Mouse (Mus musculus): ENCODE data around the gene Lsm10. TPM values are rescaled to one million over a fixed set of nuclear protein-coding genes. Genes with fewer than 3 reads are reported as not detected.

The Lsm10 gene
- polyA plus RNA-seq, 1 experiment from 2014 or later, result 30.7 TPM

DNA sequence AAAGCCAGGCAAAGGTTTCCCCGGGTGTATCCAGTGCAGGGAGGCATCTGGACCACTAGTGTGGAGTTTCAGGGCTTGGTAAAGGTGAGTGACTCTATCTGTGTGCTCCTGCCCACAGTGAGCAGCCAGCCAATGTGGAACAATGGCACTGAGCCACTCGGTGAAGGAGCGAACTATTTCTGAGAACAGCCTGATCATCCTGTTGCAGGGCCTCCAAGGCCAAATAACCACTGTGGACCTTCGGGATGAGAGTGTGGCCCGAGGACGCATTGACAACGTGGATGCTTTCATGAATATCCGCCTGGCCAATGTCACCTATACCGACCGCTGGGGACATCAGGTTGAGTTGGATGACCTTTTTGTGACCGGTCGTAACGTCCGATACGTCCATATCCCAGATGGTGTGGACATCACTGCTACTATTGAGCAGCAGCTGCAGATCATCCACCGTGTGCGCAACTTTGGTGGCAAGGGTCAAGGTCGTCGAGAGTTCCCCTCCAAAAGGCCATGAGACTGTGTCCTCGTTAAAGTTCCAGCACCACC lies 1.4 kb downstream of the Lsm10 start:
- CTCF ChIA-PET, result no interaction called here
- no peak for TF ChIP-seq CTCF (IDR thresholded peaks at IDR 0.05)
- H3K27me3 ChIP-seq, result no peaks in the 10 kb centered on the region
- in situ Hi-C loops (cut with MboI; ENCODE audit: low pct_unique_long_range_greater_than_20kb), result no loop called here
- POLR2A ChIA-PET, result interaction anchor here (1.0 to 2.3 kb wide), 2 partner anchors 12 to 14 kb away, joined by 3 to 7 read pairs; no protein-coding TSS in a partner anchor
- DNase-seq (ENCODE audit: low read depth, low spot score), result no peak
- ATAC-seq, result no peak

DNA sequence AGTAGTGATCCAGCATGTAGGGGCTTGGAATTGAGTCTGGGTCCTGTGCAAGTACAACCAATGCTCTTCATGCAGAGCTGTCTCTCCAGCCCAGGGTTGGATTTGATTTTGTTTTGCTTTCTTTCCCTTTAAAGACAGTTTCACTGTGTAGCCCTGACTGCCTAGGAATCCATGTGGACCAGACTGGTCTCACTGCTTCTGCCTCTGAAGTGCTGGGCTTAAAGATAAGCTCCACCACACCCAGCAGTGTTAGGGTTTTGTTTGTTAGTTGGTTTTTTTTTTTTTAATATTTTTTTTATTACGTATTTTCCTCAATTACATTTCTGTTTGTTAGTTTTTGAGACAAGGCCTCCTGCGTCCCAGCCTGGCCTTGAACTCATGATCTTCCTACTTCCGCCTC lies 2.9 kb downstream of the Lsm10 start:
- DNase-seq (ENCODE audit: low read depth, low spot score) (no peak), ATAC-seq (no peak)
- ChIA-PET CTCF (interaction anchor here (2.1 kb wide), 1 partner anchor 35 kb away, joined by 4 read pairs; no protein-coding TSS in a partner anchor), POLR2A (no interaction called here)
- in situ Hi-C loops (cut with MboI; ENCODE audit: low pct_unique_long_range_greater_than_20kb), result no loop called here
- TF ChIP-seq CTCF (IDR thresholded peaks at IDR 0.05), result no peak
- no peaks in the 10 kb centered on the region for H3K27me3 ChIP-seq

DNA sequence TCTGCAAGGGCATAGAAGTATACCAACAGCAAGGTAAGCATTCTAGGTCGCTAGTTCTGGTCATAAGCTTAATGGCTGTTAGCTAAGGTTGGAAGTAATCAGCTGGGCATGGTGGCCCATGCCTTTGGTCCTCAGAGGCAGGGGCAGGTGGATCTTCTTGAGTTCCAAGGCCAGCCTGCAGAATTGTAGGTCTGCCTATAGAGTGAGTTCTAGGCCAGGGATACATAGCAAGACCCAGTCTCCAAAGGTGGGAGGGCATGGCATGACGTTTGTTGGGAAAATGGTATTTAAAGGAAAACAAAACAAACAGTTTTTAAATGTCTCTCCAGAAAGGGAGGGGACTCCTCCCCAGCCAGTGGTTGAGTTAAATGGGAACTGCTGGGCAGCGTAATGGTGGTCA lies 4.3 kb downstream of the Lsm10 start:
- H3K27me3 ChIP-seq, result no peaks in the 10 kb centered on the region
- ChIA-PET CTCF (interaction anchor here (1.1 kb wide), 1 partner anchor 12 kb away, joined by 3 read pairs; no protein-coding TSS in a partner anchor), POLR2A (no interaction called here)
- no peak for ATAC-seq
- no peak for TF ChIP-seq CTCF (IDR thresholded peaks at IDR 0.05)
- in situ Hi-C loops (cut with MboI; ENCODE audit: low pct_unique_long_range_greater_than_20kb), result no loop called here
- no peak for DNase-seq (ENCODE audit: low read depth, low spot score)

DNA sequence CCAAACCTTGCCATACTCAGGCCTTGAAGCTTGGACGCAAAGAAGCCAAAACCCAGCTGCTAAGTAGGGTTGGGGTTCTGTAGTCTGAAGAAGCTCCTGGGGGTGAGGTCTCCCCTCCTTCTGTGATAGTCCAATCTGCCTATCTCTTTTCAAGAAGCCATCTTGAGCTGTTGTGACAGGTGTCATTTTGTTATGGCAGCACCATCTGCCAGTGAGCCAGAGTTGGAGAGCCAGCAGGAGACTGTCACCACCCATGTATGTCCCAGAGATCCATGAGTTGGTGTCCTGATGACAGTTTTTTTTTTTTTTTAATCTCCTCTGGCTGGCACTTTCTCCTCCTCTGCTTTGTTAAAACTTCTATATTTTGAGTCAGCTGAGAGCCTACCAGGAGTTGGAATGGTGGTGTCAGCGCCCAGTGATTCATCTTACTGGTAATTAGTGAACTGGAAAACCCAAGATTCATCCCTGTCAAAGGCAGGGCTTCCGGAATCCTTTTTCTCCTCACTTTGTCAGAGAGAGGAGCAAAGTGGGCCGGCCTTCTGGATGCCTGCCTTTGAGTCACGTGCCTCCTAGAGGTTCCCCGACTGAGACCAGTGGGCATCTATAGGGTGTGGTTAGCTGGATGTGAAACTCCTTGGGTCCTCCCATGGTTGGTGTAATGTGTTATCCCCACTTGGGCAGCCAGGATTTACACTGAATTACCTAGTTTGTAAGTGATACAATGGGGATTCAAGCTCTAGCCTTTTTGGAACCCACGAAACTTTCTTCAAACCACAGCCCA lies 5.8 kb downstream of the Lsm10 start:
- no peaks in the 10 kb centered on the region for H3K27me3 ChIP-seq
- TF ChIP-seq CTCF (IDR thresholded peaks at IDR 0.05), result no peak
- DNase-seq (ENCODE audit: low read depth, low spot score) (no peak), ATAC-seq (peak; percentile 56)
- CTCF ChIA-PET, result interaction anchor here (1.1 to 1.7 kb wide), 4 partner anchors 10 to 29 kb away, joined by 3 to 5 read pairs (median 3); no protein-coding TSS in a partner anchor
- in situ Hi-C loops (cut with MboI; ENCODE audit: low pct_unique_long_range_greater_than_20kb), result no loop called here
- POLR2A ChIA-PET, result interaction anchor here (0.6 to 5.2 kb wide), 3 partner anchors 11 to 29 kb away, joined by 3 to 20 read pairs (median 5); no protein-coding TSS in a partner anchor

DNA sequence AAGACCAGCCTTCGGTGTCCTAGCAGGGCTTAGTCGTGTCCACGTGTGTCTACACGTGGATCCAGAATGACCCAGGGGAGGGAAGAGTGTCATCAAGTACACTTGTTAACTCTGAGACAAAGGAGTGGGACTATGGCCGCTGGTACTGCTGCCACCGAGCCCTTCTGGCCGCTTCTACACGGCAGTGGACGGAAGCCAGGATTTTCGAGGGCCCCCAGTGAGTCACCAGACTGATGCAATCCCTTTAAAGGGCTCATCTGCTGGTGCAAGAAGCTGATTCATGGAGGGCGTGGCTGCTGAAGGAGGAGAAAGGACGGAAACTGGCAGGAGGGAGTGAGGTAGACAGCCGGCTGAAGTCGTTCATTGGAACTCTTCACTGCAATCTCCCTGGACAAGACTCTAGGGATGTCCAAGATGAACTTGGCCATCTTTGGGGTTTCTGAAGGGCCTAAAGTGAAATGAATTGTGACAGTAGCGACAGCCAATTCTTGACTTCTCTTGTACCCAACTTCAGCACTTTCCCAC lies 6.7 kb downstream of the Lsm10 start:
- DNase-seq (ENCODE audit: low read depth, low spot score) (peak; percentile 87), ATAC-seq (peak; percentile 81)
- TF ChIP-seq CTCF (IDR thresholded peaks at IDR 0.05), result no peak
- POLR2A ChIA-PET, result interaction anchor here (1.0 to 5.2 kb wide), 3 partner anchors 10 to 28 kb away, joined by 3 to 20 read pairs (median 5); no protein-coding TSS in a partner anchor
- in situ Hi-C loops (cut with MboI; ENCODE audit: low pct_unique_long_range_greater_than_20kb), result no loop called here
- CTCF ChIA-PET, result interaction anchor here (1.4 to 1.7 kb wide), 2 partner anchors 10 to 28 kb away, joined by 3 to 5 read pairs; no protein-coding TSS in a partner anchor
- H3K27me3 ChIP-seq, result no peaks in the 10 kb centered on the region

DNA sequence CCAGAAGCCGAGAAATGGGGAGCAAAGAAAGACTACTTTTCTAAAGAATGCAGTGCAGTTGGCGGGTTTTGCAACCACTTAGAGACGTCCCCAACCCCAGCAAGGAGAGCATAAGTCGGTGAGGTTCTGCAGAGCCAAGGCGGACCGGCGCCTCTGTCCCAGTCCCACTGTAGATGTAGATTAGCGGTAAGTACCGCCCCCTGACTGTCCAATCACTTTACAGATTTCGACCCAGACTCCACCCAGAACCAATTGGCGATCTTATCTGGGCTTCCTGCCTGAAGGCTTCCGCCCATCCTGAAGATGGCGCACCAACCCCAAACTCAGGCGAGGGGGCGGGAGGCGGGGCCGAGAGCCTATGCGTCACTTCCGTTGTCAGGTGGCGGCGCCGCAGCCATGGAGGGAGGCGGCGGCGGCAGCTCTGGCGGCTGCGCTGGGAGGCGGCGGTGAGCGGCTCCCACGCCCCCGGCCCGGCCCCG lies 7.2 kb downstream of the Lsm10 start, which contains the start of gene Stk40:
Stk40 (plus strand) TSS at position 368 of the 479 bp plus-strand sequence.
- H3K27me3 ChIP-seq, result no peaks in the 10 kb centered on the region
- CTCF ChIA-PET, result interaction anchor here (0.9 to 1.4 kb wide), 2 partner anchors 9 to 11 kb away, joined by 3 read pairs; no protein-coding TSS in a partner anchor
- ATAC-seq (peak; percentile 89), DNase-seq (ENCODE audit: low read depth, low spot score) (peak; percentile 86)
- POLR2A ChIA-PET, result interaction anchor here (1.0 to 5.2 kb wide), 3 partner anchors 10 to 28 kb away, joined by 3 to 20 read pairs (median 5); no protein-coding TSS in a partner anchor
- TF ChIP-seq CTCF (IDR thresholded peaks at IDR 0.05), result no peak
- in situ Hi-C loops (cut with MboI; ENCODE audit: low pct_unique_long_range_greater_than_20kb), result no loop called here

DNA sequence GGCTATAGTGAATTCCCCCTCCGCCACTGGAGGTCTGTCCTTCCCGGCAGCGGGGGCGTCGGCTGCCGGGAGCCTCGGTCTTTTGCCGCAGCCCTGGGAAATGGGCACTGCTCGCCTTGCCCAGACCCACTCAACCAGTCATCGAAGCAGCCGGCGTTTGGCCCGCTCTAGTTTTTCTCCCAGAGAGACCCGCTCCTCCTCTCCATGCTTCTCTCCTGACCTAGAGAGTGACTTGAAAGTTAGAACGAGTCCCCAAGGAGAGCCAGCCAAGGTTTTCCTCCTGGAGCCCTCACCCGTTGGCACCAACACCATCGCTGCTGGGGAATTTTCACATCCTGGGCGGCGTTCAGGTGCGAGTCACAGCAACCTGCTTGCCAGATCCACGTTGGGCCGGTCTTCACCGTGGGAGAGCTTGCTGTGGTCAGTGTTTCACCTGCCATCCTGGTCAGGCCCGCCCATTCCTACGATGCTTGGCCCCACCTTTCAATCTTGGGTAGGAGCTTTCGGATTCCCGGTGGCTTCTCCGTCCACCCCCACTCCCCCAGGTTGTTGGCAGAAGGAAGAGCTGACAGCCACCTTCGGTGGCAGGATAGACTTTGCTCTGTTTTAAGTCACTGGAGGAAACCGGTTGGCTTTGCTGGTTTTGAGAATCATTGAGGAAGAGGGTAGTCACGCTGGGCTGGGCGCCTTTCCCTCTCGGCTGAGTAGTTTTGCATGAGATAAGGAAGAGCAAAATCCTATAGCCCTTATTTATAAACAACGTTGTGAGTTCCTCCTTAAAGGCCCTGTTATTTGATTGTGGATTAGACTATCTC lies 8.0 kb downstream of the Lsm10 start:
- H3K27me3 ChIP-seq, result no peaks in the 10 kb centered on the region
- in situ Hi-C loops (cut with MboI; ENCODE audit: low pct_unique_long_range_greater_than_20kb), result no loop called here
- ChIA-PET CTCF (interaction anchor here (0.9 to 1.4 kb wide), 2 partner anchors 10 to 27 kb away, joined by 3 read pairs; no protein-coding TSS in a partner anchor), POLR2A (interaction anchor here (5.2 kb wide), 1 partner anchor 27 kb away, joined by 20 read pairs; no protein-coding TSS in a partner anchor)
- TF ChIP-seq CTCF (IDR thresholded peaks at IDR 0.05), result no peak
- ATAC-seq, result no peak
- no peak for DNase-seq (ENCODE audit: low read depth, low spot score)

DNA sequence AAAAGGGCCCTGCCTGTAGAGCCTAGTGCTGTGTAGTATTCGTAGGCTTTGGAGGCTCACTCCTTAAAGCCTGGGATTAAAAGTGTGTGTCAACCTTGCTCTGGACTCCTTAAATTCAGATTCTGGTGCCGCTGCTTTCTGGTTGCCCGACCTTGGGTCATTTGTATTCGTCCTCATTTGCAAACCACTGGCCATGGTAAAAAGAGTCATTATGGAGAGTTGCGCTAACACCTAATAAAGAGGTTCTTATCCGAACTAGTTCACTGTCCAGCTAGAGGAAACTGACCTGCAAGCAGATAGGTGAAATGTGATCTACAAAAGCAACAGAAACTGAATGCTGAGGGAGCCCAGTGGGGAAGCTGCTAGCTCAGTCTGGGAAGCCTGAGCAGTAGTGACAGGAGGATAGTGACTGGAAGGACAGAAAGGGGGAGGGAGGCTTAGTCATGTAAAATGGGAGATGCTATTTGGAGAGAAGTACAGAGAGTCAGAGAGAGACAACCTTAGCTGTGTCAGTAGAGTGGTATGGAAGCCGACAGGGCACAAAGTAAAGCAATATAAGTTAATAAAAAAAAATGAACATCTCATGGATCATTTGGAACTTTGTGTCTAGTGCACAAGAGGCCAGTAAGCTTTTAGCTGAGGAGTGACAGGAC lies 8.8 kb downstream of the Lsm10 start:
- ChIA-PET POLR2A (interaction anchor here (5.2 kb wide), 1 partner anchor 26 kb away, joined by 20 read pairs; no protein-coding TSS in a partner anchor), CTCF (interaction anchor here (1.4 to 1.5 kb wide), 2 partner anchors 19 to 26 kb away, joined by 3 to 6 read pairs; no protein-coding TSS in a partner anchor)
- TF ChIP-seq CTCF (IDR thresholded peaks at IDR 0.05), result no peak
- no peaks in the 10 kb centered on the region for H3K27me3 ChIP-seq
- in situ Hi-C loops (cut with MboI; ENCODE audit: low pct_unique_long_range_greater_than_20kb), result no loop called here
- DNase-seq (ENCODE audit: low read depth, low spot score), result no peak
- ATAC-seq, result no peak

DNA sequence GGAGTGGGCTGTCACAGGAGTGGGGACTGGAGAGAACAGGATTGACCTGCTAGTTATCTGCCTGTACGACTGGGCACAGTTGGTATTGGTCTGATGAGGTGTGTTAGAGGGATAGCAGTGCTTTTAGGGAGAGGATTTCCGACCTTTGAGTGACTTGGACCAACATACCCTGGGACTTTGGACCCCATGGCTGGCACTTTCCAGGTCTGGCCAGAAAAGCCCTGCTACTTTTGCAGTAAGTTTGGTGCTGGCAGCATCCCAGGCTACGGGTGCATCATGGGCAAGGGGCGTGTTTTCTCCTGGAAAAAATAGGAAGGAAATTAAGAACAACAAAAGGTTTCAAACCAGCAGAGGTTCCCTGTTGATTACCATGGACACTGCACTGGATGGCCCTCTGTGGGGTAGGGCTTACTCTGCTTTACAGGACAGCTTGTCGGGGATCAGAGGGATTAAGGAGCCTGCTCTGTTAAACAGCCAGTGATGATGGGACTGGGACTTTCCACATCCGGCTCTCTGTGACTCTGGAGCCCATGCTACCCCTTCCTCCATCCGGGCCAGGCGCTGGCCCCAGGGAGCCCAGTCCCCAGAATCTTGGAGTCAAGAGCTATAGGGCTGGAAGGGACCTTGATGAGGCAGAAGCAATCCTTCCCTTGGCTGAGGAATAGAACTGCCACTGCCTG lies 11.8 kb downstream of the Lsm10 start:
- ATAC-seq, result no peak

More for the DNA sequence above, 11.8 kb downstream of the Lsm10 start:
- POLR2A ChIA-PET, result interaction anchor here (2.0 kb wide), 1 partner anchor 23 kb away, joined by 5 read pairs; no protein-coding TSS in a partner anchor
- CTCF ChIA-PET, result interaction anchor here (1.0 to 1.6 kb wide), 3 partner anchors 22 to 33 kb away, joined by 3 to 4 read pairs (median 3); no protein-coding TSS in a partner anchor
- H3K27me3 ChIP-seq, result no peaks in the 10 kb centered on the region
- no peak for DNase-seq (ENCODE audit: low read depth, low spot score)
- no peak for TF ChIP-seq CTCF (IDR thresholded peaks at IDR 0.05)
- in situ Hi-C loops (cut with MboI; ENCODE audit: low pct_unique_long_range_greater_than_20kb), result no loop called here
